7 mouse cellular contexts compared by ENCODE assay signal in the genomic region with DNA sequence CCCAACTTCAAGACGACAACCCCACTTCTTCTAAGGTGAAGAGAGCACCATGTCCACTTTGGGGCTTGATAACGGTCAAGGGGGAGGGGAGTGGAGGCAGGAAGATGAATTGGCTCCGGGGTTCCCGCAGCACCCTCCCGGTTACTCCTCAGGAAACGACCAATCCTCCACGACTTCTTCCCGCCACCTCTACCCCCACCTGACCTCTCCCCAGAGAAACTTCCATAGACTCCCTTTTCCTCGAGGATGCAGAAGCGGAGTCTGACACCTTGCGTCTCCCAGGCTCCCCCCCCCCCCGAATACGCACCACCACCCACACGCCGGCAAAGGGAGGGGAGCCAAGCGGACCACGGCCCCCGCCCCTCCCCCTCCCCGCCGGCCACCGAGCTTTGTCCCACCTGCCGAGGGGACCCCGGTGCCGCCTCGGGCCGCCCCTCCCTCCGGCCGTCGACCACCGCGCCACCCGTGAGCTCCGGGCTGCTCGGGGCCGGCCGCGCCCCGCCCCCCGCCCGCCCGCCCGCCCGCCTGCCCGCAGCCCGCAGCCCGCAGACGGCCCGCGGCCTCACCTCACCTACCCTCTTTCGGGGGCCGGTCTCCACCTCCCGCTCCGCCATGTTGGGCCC. TPM values are rescaled to one million over a fixed set of nuclear protein-coding genes. Genes with fewer than 3 reads are reported as not detected.
DNase-seq lines count a peak whose midpoint lies in the region; ATAC-seq and TF ChIP-seq lines count a peak whose summit lies in the region.

No protein-coding gene starts in this region.

- peak; percentile 79 for ATAC-seq in embryonic facial prominence, embryonic 13.5 days (ENCODE audit: insufficient number of reproducible peaks, insufficient read depth, low FRiP score, low TSS enrichment, low read depth)
- ATAC-seq in heart, postnatal 0 days (ENCODE audit: insufficient read depth, low read depth): peak; percentile 7; the same call in 1 of the 2 replicates

- H3K36me3 ChIP-seq in ES-E14 (ENCODE audit: control insufficient read depth, insufficient read depth, low read length, poor library complexity, severe bottlenecking) (no peaks in the 10 kb centered on the region), macrophage (ENCODE audit: inconsistent target) (no peaks in the 10 kb centered on the region)
- H3K36me3 ChIP-seq in embryonic facial prominence, embryonic 13.5 days: no peaks in the 10 kb centered on the region
- H3K36me3 ChIP-seq in heart, postnatal 0 days (replicated peaks; ENCODE audit: control insufficient read depth, insufficient read depth, low read length): no peaks in the 10 kb centered on the region

- TF ChIP-seq EP300 in heart, postnatal 0 days (IDR thresholded peaks at IDR 0.05; ENCODE audit: low read depth): no peak

- TF ChIP-seq CTCF in heart, postnatal 0 days (IDR thresholded peaks at IDR 0.05; ENCODE audit: low read depth): no peak

- H3K27ac ChIP-seq in ES-E14 (ENCODE audit: insufficient read depth, low read depth, low read length, poor library complexity, severe bottlenecking): peak overlapping the region; percentile 98
- H3K27ac ChIP-seq in embryonic facial prominence, embryonic 13.5 days: peak overlapping the region; percentile 97
- peak overlapping the region; percentile 98 for H3K27ac ChIP-seq in heart, postnatal 0 days (ENCODE audit: low read depth)
- no peak overlapping the region for H3K27ac ChIP-seq in macrophage

- in situ Hi-C loops in ES-E14 (cut with MboI; ENCODE audit: low sequenced_read_pairs in 2 of 2, unreplicated experiment in 2 of 2): no loop called here

- peaks cover 0 to 2% of the 10 kb centered on the region in 2 experiments; a peak in 2 of 4 replicates for H3K4me1 ChIP-seq in ES-E14 (ENCODE audit: control insufficient read depth in 2 of 2, insufficient read depth in 2 of 2, low read length in 2 of 2, poor library complexity in 1 of 2)
- peaks cover 5% of the 10 kb centered on the region; the same call in 1 of the 2 replicates for H3K4me1 ChIP-seq in embryonic facial prominence, embryonic 13.5 days
- peaks cover 8% of the 10 kb centered on the region for H3K4me1 ChIP-seq in heart, postnatal 0 days (ENCODE audit: control insufficient read depth, insufficient read depth)

- no peaks in the 10 kb centered on the region for H3K27me3 ChIP-seq in embryonic facial prominence, embryonic 13.5 days
- H3K27me3 ChIP-seq in heart, postnatal 0 days (ENCODE audit: control insufficient read depth, insufficient read depth, low read length): no peaks in the 10 kb centered on the region

- WGBS in embryonic facial prominence, embryonic 13.5 days: 1% methylated on average over 23 of the region's 53 CpGs
- 0% methylated on average over 11 of the region's 53 CpGs for WGBS in heart, postnatal 0 days
- WGBS in macrophage (ENCODE audit: missing documents): under 1% methylated on average over 43 of the region's 53 CpGs

- DNase-seq in ES-E14 (ENCODE audit: low read depth, low spot score): no peak
- DNase-seq in adrenal gland, adult 8-10 months: peak; percentile 25
- DNase-seq in heart, postnatal 0 days (ENCODE audit: low spot score): no peak
- peak; percentile 34 to 54 for DNase-seq in kidney, postnatal 4 days
- DNase-seq in spleen, postnatal 10 days (ENCODE audit: low spot score in 2 of 2): peak; percentile 24 to 35

- no peaks in the 10 kb centered on the region for H3K9me3 ChIP-seq in ES-E14 (ENCODE audit: control insufficient read depth, insufficient read depth, low read depth, low read length)
- 0 out of 2 replicates have a peak, but pooled peaks cover 3% of the 10 kb centered on the region for H3K9me3 ChIP-seq in embryonic facial prominence, embryonic 13.5 days
- no peaks in the 10 kb centered on the region for H3K9me3 ChIP-seq in heart, postnatal 0 days (replicated peaks; ENCODE audit: control insufficient read depth, low read length)

- peaks cover 50% of the 10 kb centered on the region for H3K79me2 ChIP-seq in macrophage (ENCODE audit: inconsistent target)

- H3K9ac ChIP-seq in ES-E14 (ENCODE audit: insufficient read depth, low read depth, low read length, poor library complexity, severe bottlenecking): peak overlapping the region; percentile 92
- H3K9ac ChIP-seq in embryonic facial prominence, embryonic 13.5 days: peak overlapping the region; percentile 97
- peak overlapping the region; percentile 99 for H3K9ac ChIP-seq in heart, postnatal 0 days (replicated peaks; ENCODE audit: low read depth, low read length)

- H3K4me2 ChIP-seq in embryonic facial prominence, embryonic 13.5 days: peak overlapping the region; percentile 81
- H3K4me2 ChIP-seq in heart, postnatal 0 days (ENCODE audit: low read depth, low read length): peak overlapping the region; percentile 91

- H3K4me3 ChIP-seq in ES-E14 (ENCODE audit: insufficient read depth in 1 of 2, low read depth in 1 of 2, low read length in 2 of 2, poor library complexity in 1 of 2, severe bottlenecking in 1 of 2) (peak overlapping the region; percentile 91), macrophage (ENCODE audit: inconsistent target) (peak overlapping the region; percentile 56)
- peak overlapping the region; percentile 90 for H3K4me3 ChIP-seq in embryonic facial prominence, embryonic 13.5 days
- peak overlapping the region; percentile 99 for H3K4me3 ChIP-seq in heart, postnatal 0 days (ENCODE audit: low read depth, low read length)

TF ChIP-seq in ES-E14, 5 proteins besides CTCF, POLR2A, EP300 and RAD21:
- TF ChIP-seq ZNF384 (IDR thresholded peaks at IDR 0.05; ENCODE audit: low read depth, low read length) (no peak), HCFC1 (IDR thresholded peaks at IDR 0.05; ENCODE audit: borderline replicate concordance, insufficient read depth, low read length) (no peak), CHD2 (IDR thresholded peaks at IDR 0.05; ENCODE audit: low read depth, low read length) (no peak), ZC3H11A (IDR thresholded peaks at IDR 0.05; ENCODE audit: borderline replicate concordance, low read depth, low read length) (no peak), MAFK (IDR thresholded peaks at IDR 0.05; ENCODE audit: insufficient read depth, low read depth, low read length) (no peak)
TF ChIP-seq in ES-E14: peak in this region for 0.

RNA-seq across cellular contexts. Expression of a gene that starts 0.6 kb away (rescaled TPM):
- total RNA-seq in ES-E14 (2012; rRNA removed): 40.5 and 44.0 TPM in 2 replicates
- 10 to 100 TPM; 43.7 to 80.5 (median 57.3) TPM for total RNA-seq in adrenal gland, adult 8-10 months (2022)
- 27.0 and 34.4 TPM in 2 replicates for polyA plus RNA-seq in embryonic facial prominence, embryonic 13.5 days (2015; fragmentation: Nextera tagmentation; extraction: Ambion mirVana)
- 8.4 and 40.9 TPM in 2 replicates for total RNA-seq in heart, postnatal 0 days (2014; rRNA removed; ENCODE audit: low replicate concordance)
- 7.9 and 9.4 TPM in 2 replicates for polyA plus RNA-seq in heart, postnatal 0 days (2015; fragmentation: Nextera tagmentation; extraction: Ambion mirVana)
- 100 to 1,000 TPM in 14 of 26 experiments, 10 to 100 TPM in 12; 34.0 to 142 (median 104) TPM for total RNA-seq in macrophage (2018; cell fraction: chromatin; rRNA removed)
- total RNA-seq in macrophage (2018; cell fraction: cytosol; rRNA removed): 10 to 100 TPM; 11.1 to 21.3 (median 16.9) TPM
- 10 to 100 TPM; 23.3 to 86.1 (median 47.9) TPM for total RNA-seq in macrophage (2018; cell fraction: nucleus; rRNA removed)
- polyA plus RNA-seq in macrophage (2018): 9.4 to 15.1 TPM (median 14.7 TPM) in 3 replicates

RNA-seq across cellular contexts. Expression of a gene that starts 53.8 kb away (rescaled TPM):
- 337 and 384 TPM in 2 replicates for total RNA-seq in ES-E14 (2012; rRNA removed)
- 100 to 1,000 TPM; 141 to 249 (median 190) TPM for total RNA-seq in adrenal gland, adult 8-10 months (2022)
- polyA plus RNA-seq in embryonic facial prominence, embryonic 13.5 days (2015; fragmentation: Nextera tagmentation; extraction: Ambion mirVana): 120 TPM in 2 replicates
- 106 and 126 TPM in 2 replicates for total RNA-seq in heart, postnatal 0 days (2014; rRNA removed; ENCODE audit: low replicate concordance)
- polyA plus RNA-seq in heart, postnatal 0 days (2015; fragmentation: Nextera tagmentation; extraction: Ambion mirVana): 37.1 and 39.8 TPM in 2 replicates
- total RNA-seq in macrophage (2018; cell fraction: chromatin; rRNA removed): 1,000 to 10,000 TPM in 9 of 26 experiments, 100 to 1,000 TPM in 17; 597 to 1,272 (median 877) TPM
- total RNA-seq in macrophage (2018; cell fraction: cytosol; rRNA removed): 100 to 1,000 TPM in 13 of 26 experiments, 10 to 100 TPM in 13; 51.0 to 154 (median 98.2) TPM
- 100 to 1,000 TPM; 243 to 649 (median 372) TPM for total RNA-seq in macrophage (2018; cell fraction: nucleus; rRNA removed)
- 107 to 312 TPM (median 142 TPM) in 3 replicates for polyA plus RNA-seq in macrophage (2018)

Comparison
In these comparisons a context has a peak if more than half of its experiments do, and no peak if none do; other contexts are left out.
1. DNase-seq: peak in adrenal gland, adult 8-10 months (single experiment), kidney, postnatal 4 days (2 of 2) and spleen, postnatal 10 days (2 of 2); none in ES-E14 (single experiment) and heart, postnatal 0 days (single experiment).
2. Peak in every context shown above with its lines, with median percentiles within 50 percentile points of each other: H3K4me3 ChIP-seq and H3K9ac ChIP-seq.